Mouse (Mus musculus) 3134 (cell line): ENCODE measurements around the gene Msmp.
"Not testable (repeated sequence)": the region's sequence is repeated elsewhere in the genome, so short reads cannot be mapped to it uniquely, and the experiment has no call there.

Experiments used
- DNase-seq: peaks from one replicate; pipeline ENCODE4 v3.0.0-alpha.2; 2011; ENCODE audit warnings: low spot score; ENCODE audit not compliant: insufficient read length; ENCODE audit errors: extremely low read depth

Msmp gene

GRCm38 (mm10) chr4:43596597-43596996, 12.3 kb upstream of the Msmp start:
- DNase-seq, result not testable (repeated sequence)

- no peak for DNase-seq
Observed at GRCm38 (mm10) chr4:43593453-43593852, 9.2 kb upstream of the Msmp start.

- no peak for DNase-seq
Observed at GRCm38 (mm10) chr4:43591961-43592360, 7.7 kb upstream of the Msmp start.

GRCm38 (mm10) chr4:43591543-43591942, 7.2 kb upstream of the Msmp start:
- no peak for DNase-seq

GRCm38 (mm10) chr4:43587681-43588080, 3.4 kb upstream of the Msmp start:
- no peak for DNase-seq

- no peak for DNase-seq
Observed at GRCm38 (mm10) chr4:43586411-43586810, 2.1 kb upstream of the Msmp start.

GRCm38 (mm10) chr4:43585682-43586081, 1.4 kb upstream of the Msmp start:
- no peak for DNase-seq

- DNase-seq, result no peak
Observed at GRCm38 (mm10) chr4:43583421-43583820, 873 bp downstream of the Msmp start.

- DNase-seq, result no peak
Observed at GRCm38 (mm10) chr4:43582241-43582640, 2.1 kb downstream of the Msmp start.

- no peak for DNase-seq
Observed at GRCm38 (mm10) chr4:43581381-43581780, 2.9 kb downstream of the Msmp start.

- no peak for DNase-seq
Observed at GRCm38 (mm10) chr4:43580721-43581120, 3.6 kb downstream of the Msmp start.

GRCm38 (mm10) chr4:43579731-43580130, 4.6 kb downstream of the Msmp start:
- DNase-seq, result no peak

- no peak for DNase-seq
Observed at GRCm38 (mm10) chr4:43579256-43579655, 5.0 kb downstream of the Msmp start.

- peak; percentile 92 for DNase-seq
Observed at GRCm38 (mm10) chr4:43578376-43579204, 5.7 kb downstream of the Msmp start, which contains the start of the genes Rgp1 and Gba2. Rgp1 (plus strand) TSS chr4:43578715. Gba2 (minus strand) TSS chr4:43578873.

- DNase-seq, result no peak
Observed at GRCm38 (mm10) chr4:43577237-43577881, 6.9 kb downstream of the Msmp start.

- DNase-seq, result no peak
Observed at GRCm38 (mm10) chr4:43575356-43575755, 8.9 kb downstream of the Msmp start.

GRCm38 (mm10) chr4:43573561-43573960, 10.7 kb downstream of the Msmp start:
- DNase-seq, result no peak

GRCm38 (mm10) chr4:43571395-43572045, 12.8 kb downstream of the Msmp start:
- DNase-seq, result no peak

GRCm38 (mm10) chr4:43567140-43567539, 17.2 kb downstream of the Msmp start:
- DNase-seq, result no peak

GRCm38 (mm10) chr4:43564231-43564630, 20.1 kb downstream of the Msmp start:
- DNase-seq, result no peak

- DNase-seq, result no peak
Observed at GRCm38 (mm10) chr4:43563601-43563875, 20.8 kb downstream of the Msmp start.
